Mouse (Mus musculus): ENCODE measurements at regions not wholly inside any gene's neighbourhood (a gene's known extent, or its start where the extent isn't known, plus 50 kb on each side); places are given as distances from the start of the nearest gene placed in this dataset.

GRCm38 (mm10) chr13:25611986-25612385, 341.7 kb upstream of the Nrsn1 start:
- TF ChIP-seq EP300 (IDR thresholded peaks at IDR 0.05; ENCODE audit: insufficient read depth, low read depth, low read length): no peak
- TF ChIP-seq POLR2A (IDR thresholded peaks at IDR 0.05; ENCODE audit: insufficient read depth, low read length): no peak

Measured in ES-Bruce4 (cell line).